Mouse (Mus musculus) erythroblast, adult 5-6 weeks (primary cell): ENCODE measurements at regions not wholly inside any gene's neighbourhood (a gene's known extent, or its start where the extent isn't known, plus 50 kb on each side); places are given as distances from the start of the nearest gene placed in this dataset.

Source experiments
- ATAC-seq: replicated peaks from 2 replicates; pipeline ENCODE4 v1.8.0; 2016; ENCODE audit warnings: moderate number of reproducible peaks, mild to moderate bottlenecking, moderate TSS enrichment, inconsistent platforms; ENCODE audit not compliant: poor library complexity, low FRiP score, severe bottlenecking

DNA sequence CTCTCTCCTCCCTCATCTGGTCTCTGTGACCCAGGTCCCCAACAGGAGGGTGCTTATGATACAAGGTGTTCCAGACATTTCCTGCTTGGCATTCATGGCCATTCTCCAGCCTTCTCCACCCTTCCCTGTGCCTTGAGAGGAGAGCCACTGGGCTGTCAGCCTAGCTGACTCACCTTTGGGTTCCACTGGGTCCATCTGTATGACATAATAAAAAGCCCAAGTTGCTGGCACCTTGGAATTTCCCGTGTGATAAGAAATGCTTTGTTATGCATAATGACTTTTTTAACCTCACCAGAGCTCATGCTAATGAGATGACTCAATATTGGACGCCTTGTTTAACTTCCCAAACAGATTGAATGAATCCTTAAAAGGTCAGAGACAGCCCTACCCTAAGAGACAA is 236.2 kb downstream of the Fam43a start:
- no peak for ATAC-seq

- ATAC-seq, result no peak
Observed at GRCm38 (mm10) chr16:30842831-30843230, 238.4 kb downstream of the Xxylt1 start.

- no peak for ATAC-seq
Observed at GRCm38 (mm10) chr16:30852595-30852994, 228.6 kb downstream of the Xxylt1 start.

- no peak for ATAC-seq
Observed at GRCm38 (mm10) chr16:30854716-30855115, 226.5 kb downstream of the Xxylt1 start.

DNA sequence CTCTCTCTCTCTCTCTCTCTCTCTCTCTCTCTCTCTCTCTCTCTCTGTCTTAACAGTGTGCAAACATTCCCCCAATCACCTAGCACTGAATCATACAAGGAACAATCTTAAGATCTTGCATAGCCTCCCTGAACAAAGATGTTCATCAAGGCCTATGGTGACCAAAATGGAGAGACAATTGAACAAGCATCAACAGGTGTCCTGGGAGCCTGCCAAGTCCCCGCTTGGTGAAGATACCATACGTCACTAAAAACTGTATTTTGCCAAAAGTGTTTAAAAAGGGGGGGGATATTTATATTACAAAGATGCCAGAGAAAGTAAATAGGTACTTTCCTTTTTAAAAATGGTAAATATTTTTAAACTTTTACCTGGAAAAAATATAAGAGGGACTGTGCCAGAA is 223.6 kb downstream of the Xxylt1 start:
- no peak for ATAC-seq

DNA sequence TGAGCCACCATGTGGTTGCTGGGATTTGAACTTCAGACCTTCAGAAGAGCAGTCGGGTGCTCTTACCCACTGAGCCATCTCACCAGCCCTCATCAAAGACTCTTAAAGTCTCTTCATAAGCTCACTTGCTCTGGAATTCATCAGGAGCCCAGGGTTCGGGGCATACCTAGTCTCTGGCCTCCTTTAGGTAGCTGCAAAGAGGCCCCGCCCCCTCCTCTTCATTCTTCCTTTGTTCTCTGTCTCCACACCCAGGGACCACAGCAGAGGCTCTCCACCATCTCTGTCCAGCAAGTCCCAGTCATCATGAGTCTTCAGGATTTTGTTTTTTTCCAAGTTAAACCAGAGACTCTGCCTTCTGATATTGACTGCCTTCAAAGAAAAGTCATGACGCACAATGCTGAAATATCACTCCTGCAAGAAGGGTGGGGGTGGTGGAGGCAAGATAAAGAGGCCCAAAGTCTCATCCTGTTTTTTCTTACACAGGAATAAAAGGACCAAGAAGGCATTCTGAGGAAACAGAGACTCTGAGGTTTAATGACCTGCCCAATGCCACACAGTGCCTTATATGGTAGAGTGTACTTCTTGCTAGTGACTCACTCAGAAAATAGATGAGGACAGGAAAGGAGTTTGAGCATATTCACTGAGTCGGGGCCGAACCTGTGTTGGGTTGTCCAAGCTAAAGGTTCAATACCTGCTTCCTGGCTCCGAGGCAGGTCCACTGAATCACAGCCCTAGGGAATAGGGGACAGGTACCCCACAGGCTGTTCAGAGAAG is 211.9 kb downstream of the Xxylt1 start:
- ATAC-seq, result no peak

GRCm38 (mm10) chr16:30870110-30870509 is 211.1 kb downstream of the Xxylt1 start:
- ATAC-seq, result no peak

DNA sequence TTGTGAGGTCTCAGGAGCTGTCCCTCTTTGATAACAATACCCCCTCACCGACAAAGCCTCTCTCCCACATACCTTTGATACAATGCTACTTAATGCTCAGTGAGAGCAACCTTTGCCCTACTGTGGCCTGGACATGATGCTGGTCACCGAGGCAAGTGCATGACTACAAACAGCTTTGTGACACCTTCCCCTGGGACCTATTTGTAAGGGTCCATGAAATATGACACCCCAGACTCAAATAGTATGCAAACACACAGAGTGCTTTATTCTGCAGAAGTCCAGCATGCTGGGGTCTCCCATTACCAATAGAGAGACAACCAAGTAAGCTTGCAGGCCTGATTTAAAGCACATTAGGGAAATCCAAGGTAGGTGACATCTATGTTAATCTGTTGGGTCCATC is 210.6 kb downstream of the Xxylt1 start:
- no peak for ATAC-seq

DNA sequence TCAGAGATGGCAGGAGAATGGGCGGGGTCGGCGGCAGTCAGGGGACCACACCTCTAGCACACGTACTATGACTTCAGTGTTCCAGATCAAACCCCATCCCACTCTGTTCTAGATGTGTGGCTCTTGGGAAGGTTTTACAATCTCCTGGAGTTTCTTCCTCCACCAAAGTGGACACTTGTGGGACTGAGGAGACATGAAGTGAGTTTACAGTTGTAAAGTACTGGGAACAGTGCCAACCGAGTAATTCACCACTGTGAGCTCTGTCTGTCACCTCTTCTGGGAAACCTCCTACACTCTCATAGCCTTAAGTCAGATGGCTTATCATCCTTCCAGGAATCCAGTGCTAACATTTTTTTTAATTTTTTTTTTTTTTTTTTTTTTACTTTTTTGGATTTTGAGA is 209.1 kb downstream of the Xxylt1 start:
- ATAC-seq, result no peak

- ATAC-seq, result no peak
Observed at GRCm38 (mm10) chr16:30873493-30874211, 207.6 kb downstream of the Xxylt1 start.

GRCm38 (mm10) chr16:30875235-30875829 is 205.9 kb downstream of the Xxylt1 start:
- ATAC-seq, result no peak

DNA sequence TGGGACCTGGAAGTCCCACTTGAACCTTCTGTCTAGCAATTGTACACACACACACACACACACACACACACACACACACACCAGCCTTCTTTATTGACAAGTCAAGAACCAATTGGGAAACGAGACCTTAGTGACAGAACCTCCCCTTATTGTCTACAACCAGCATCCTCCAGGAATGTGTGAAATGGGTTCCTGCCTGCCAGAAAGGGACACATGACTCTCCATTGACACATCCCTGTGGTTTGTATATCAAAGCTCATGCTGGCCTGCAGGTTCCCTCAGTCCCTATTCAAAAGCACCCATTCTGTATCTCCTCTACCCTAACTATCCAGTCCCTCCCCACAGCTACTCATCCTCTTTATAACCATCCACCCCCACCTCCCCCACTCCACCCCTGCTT is 202.4 kb downstream of the Xxylt1 start:
- ATAC-seq, result no peak

DNA sequence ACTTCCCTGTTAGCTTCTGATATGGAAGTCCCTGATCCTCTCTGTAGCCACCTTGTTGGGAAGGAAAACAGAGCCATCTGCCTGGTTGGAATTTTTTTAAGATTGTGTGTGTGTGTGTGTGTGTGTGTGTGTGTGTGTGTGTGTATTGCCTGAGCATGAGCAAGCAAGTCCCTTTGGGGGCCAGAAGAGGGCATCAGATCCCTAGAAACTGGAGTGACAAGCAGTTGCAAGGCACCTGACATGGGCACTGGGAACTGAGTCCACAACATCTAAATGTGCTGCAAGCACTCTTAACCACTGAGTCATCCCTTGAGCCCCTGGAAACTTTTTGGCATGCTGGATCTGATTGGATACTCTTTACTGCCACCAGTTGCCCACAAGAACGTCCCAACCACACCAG is 201.4 kb downstream of the Xxylt1 start:
- ATAC-seq, result no peak

DNA sequence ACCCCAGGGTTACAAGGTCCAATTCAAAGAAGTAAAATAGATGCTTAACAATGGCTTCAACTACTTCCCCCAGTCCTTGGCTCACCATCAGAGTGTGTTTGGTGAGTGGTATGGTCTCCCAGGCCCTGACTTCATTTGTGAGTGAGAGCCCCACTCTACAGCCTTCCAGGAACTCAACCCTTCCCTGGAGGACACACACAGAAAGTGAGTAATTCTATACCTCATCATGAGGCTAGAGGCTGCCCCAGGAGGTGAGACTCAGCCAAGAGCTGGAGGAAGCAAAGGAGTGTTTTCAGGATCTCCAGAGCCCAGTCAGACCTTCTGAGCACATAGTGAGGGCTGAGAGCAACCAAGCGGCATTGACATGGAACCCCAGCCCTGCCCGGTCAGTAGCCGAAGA is 200.6 kb downstream of the Xxylt1 start:
- no peak for ATAC-seq

DNA sequence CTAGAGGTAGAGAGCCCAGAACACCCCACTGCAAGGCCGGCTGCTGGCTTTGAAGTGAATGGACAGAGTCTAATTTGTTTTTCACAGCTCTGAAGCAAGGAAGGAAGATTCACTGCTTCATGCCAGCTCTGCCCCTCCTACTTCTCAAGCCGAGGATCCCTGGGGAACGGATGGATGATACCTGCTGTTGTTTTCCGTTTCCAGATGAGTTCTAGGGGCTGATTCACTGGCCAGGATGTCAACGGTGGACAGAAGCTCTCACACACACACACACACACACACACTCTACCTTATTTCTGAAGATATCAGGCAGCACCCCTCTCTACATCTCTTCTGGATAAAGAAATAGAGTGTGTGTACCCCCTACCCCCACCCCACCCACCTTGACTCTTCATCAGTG is 200.0 kb downstream of the Xxylt1 start:
- no peak for ATAC-seq

DNA sequence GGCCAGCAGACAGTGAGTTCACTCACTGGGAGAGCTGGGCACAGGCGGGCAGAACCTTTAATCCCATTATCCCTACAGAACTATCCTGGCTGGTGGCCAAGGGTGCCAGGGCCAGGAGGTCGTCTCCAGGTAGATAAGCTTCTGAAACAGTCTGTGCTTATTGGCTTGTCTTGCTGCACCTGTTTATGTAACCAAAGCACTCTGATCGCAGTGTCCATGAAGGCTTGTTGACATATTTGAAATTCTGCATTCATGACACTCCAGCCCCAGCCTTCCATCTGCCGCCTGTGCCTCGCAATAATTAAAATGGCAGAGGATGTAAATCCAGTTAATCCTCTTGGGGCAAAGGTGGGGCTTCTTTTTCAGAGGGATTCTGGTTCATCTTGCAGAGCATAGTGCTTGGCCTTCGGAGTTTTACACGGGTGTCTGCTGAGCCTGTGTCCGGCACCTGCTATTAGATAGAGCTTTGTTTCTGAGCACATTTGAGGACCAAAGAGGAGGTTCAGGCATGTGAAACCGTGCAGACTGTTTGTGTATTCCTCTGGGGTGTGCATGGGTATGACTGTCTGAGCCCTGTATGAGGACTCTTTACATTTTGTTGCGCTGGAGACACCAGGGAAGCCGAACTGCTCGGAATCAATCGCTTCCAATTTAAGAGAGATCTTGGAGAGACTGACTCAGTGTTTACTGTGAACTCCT is 197.6 kb downstream of the Xxylt1 start:
- ATAC-seq, result no peak

DNA sequence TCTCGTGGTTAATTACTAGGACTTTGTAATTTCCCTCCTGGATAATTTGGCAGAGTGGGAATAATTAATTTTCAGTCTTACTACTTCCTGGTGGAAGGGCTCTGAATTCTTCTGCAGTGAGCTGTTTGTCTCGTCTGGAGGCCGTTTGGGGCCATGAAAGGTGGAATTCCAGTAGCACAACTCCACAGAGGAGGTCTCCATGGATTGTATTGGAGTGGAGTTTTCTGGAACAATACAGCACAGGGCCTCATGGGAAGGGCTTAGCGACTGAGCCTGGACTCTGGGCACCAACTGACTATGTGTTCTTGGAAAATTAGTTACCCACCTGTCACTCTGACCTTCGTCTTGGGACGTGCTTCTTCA is 197.1 kb downstream of the Xxylt1 start:
- no peak for ATAC-seq

DNA sequence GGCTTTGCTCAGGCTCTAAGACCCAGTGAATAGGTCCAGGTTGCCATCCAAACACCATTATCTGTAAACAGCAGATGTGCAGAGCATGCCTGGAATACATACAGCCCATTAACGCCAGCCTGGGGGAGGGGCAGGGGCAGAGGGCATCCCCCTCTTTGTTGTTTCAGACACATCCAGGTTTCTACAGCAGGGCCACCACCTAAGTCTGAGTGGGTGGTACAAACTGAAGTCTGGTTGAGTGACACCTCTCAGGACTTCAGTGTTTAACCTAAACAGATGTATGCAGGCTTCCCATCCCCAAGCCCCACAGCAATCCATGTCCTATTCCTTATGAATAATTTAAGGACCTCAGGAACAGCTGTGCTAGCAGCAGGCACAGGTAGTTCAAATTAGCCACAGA is 194.2 kb downstream of the Xxylt1 start:
- no peak for ATAC-seq

DNA sequence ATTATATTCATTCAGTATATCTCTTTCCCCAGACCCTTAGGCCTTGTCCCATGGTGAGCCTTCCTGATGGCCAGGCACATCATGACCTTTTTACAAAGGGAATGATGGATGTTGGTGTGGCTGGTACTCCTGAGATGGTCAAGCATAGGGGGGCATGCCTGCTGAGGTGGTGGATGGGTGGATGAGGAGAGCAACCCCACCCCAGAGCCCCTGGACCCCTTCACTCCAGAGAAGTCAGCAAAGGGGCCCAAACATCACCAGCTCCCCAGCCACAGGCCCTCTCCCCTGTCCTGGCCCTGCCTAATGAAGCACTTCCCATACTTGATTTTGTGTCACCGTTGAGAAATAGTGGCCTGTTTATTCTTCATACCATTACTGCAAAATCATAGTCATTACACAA is 193.7 kb downstream of the Xxylt1 start:
- no peak for ATAC-seq

- no peak for ATAC-seq
Observed at GRCm38 (mm10) chr16:30888556-30889323, 192.5 kb downstream of the Xxylt1 start.
